Mouse (Mus musculus): Measurements from ENCODE around the gene Tmem174.
A peak's percentile ranks its signal among the peaks of the same experiment; 100 is the strongest.

- TF ChIP-seq CTCF (IDR thresholded peaks at IDR 0.05; ENCODE audit: control insufficient read depth, insufficient read depth, insufficient read length) (no peak), MAX (IDR thresholded peaks at IDR 0.05) (no peak), MYOD1 (IDR thresholded peaks at IDR 0.05; ENCODE audit: control insufficient read depth, insufficient read length, low read depth) (peak; percentile 54), MYOG (IDR thresholded peaks at IDR 0.05; ENCODE audit: control insufficient read depth, extremely low read depth, insufficient read length) (no peak)
Observed at GRCm38 (mm10) chr13:98654129-98654939, 17.1 kb upstream of the Tmem174 start.
